Mouse (Mus musculus) cerebellum, adult 18-20 months (tissue): ENCODE data around the gene Acad12.
"Not testable (repeated sequence)": the region's sequence is repeated elsewhere in the genome, so short reads cannot be mapped to it uniquely, and the experiment has no call there.

Experiments used
- DNase-seq, 2 experiments: peaks; one replicate each; pipeline ENCODE4 v3.0.0; 2021

Acad12 gene

GRCm38 (mm10) chr5:121618592-121619513 is at the start of gene Acad12:
Gene Acad12 (minus strand): TSS chr5:121618938.
- DNase-seq: peak; percentile 87 to 91

GRCm38 (mm10) chr5:121668411-121668810 is 49.7 kb upstream of the Acad12 start:
- DNase-seq: no peak

GRCm38 (mm10) chr5:121667067-121667466 is 48.3 kb upstream of the Acad12 start:
- DNase-seq: no peak

- no peak for DNase-seq
Observed at GRCm38 (mm10) chr5:121664971-121665370, 46.2 kb upstream of the Acad12 start.

GRCm38 (mm10) chr5:121664078-121664477 is 45.3 kb upstream of the Acad12 start:
- DNase-seq: peak; percentile 46 to 52

- DNase-seq: no peak
Observed at GRCm38 (mm10) chr5:121663456-121663855, 44.7 kb upstream of the Acad12 start.

GRCm38 (mm10) chr5:121661494-121661893 is 42.8 kb upstream of the Acad12 start:
- DNase-seq: no peak

- DNase-seq: peak in 1 of 2 experiments; percentile 8
Observed at GRCm38 (mm10) chr5:121660897-121661254, 42.1 kb upstream of the Acad12 start.

- peak; percentile 93 to 99 for DNase-seq
Observed at GRCm38 (mm10) chr5:121660059-121660896, 41.5 kb upstream of the Acad12 start, which contains the start of the genes Acad10 and Brap. Gene Acad10 (minus strand): TSS chr5:121660514. Gene Brap (plus strand): TSS chr5:121660563.

GRCm38 (mm10) chr5:121657656-121658055 is 38.9 kb upstream of the Acad12 start:
- not testable (repeated sequence) for DNase-seq

GRCm38 (mm10) chr5:121656866-121657265 is 38.1 kb upstream of the Acad12 start:
- DNase-seq: not testable (repeated sequence)

GRCm38 (mm10) chr5:121654526-121654925 is 35.8 kb upstream of the Acad12 start:
- no peak for DNase-seq

- no peak for DNase-seq
Observed at GRCm38 (mm10) chr5:121649134-121649533, 30.4 kb upstream of the Acad12 start.

GRCm38 (mm10) chr5:121639601-121640000 is 20.9 kb upstream of the Acad12 start:
- no peak for DNase-seq

GRCm38 (mm10) chr5:121637296-121637695 is 18.6 kb upstream of the Acad12 start:
- DNase-seq: no peak

- no peak for DNase-seq
Observed at GRCm38 (mm10) chr5:121634668-121635067, 15.9 kb upstream of the Acad12 start.

- DNase-seq: no peak
Observed at GRCm38 (mm10) chr5:121632804-121633203, 14.1 kb upstream of the Acad12 start.

GRCm38 (mm10) chr5:121631106-121631647 is 12.4 kb upstream of the Acad12 start:
- DNase-seq: peak in 1 of 2 experiments; percentile 13

GRCm38 (mm10) chr5:121627871-121628270 is 9.1 kb upstream of the Acad12 start:
- peak; percentile 78 for DNase-seq

GRCm38 (mm10) chr5:121623241-121623640 is 4.5 kb upstream of the Acad12 start:
- DNase-seq: no peak

GRCm38 (mm10) chr5:121621102-121621501 is 2.4 kb upstream of the Acad12 start:
- no peak for DNase-seq

GRCm38 (mm10) chr5:121614921-121615320 is 3.8 kb downstream of the Acad12 start:
- DNase-seq: not testable (repeated sequence)

GRCm38 (mm10) chr5:121612036-121612435 is 6.7 kb downstream of the Acad12 start:
- no peak for DNase-seq
